Mouse (Mus musculus) CH12.LX (cell line): ENCODE results near the gene Zfp771. TPM values are rescaled to one million over a fixed set of nuclear protein-coding genes. Genes with fewer than 3 reads are reported as not detected.

Experiments used
- DNase-seq: peaks from one replicate; pipeline ENCODE4 v3.0.0-alpha.2; 2013; ENCODE audit errors: extremely low read depth
- H3K27ac ChIP-seq: 2 replicates; pipeline ENCODE4 v1.5.1; 2012; ENCODE audit warnings: low read depth, mild to moderate bottlenecking, control low read depth, moderate library complexity; ENCODE audit not compliant: insufficient read depth
- H3K27me3 ChIP-seq: replicated peaks from 2 replicates; pipeline ENCODE3; 2012; ENCODE audit warnings: inconsistent platforms
- H3K36me3 ChIP-seq, 2 experiments: replicated peaks in 1 of 2; 2 replicates each; pipeline versions ENCODE3 to v1.6.1; 2012; ENCODE audit warnings: inconsistent platforms in 1 of 2, low read length in 1 of 2, mild to moderate bottlenecking in 1 of 2, mixed read lengths in 1 of 2, moderate library complexity in 1 of 2; ENCODE audit not compliant: control insufficient read depth in 1 of 2, insufficient read depth in 1 of 2
- H3K4me1 ChIP-seq, 2 experiments: 2 replicates each; pipeline ENCODE4 v1.6.1; 2012; ENCODE audit warnings: inconsistent platforms in 1 of 2, moderate library complexity in 1 of 2; ENCODE audit not compliant: insufficient read depth in 2 of 2, control insufficient read depth in 1 of 2
- H3K4me2 ChIP-seq: 2 replicates; pipeline ENCODE4 v1.6.1; 2012; ENCODE audit warnings: low read depth, mild to moderate bottlenecking, control low read depth; ENCODE audit not compliant: poor library complexity, insufficient read depth, severe bottlenecking
- H3K4me3 ChIP-seq, 3 experiments: fragments of 150-350 bp in 1 of 3; sonication (generic) in 1 of 3; replicated peaks in 1 of 3; 2 replicates each; pipeline versions ENCODE3 to v1.5.1; 2011 to 2012; ENCODE audit warnings: low read depth in 2 of 3, low read length in 2 of 3, mild to moderate bottlenecking in 2 of 3, moderate library complexity in 2 of 3, control low read depth in 1 of 3, improper control_type of control experiment in 1 of 3, inconsistent platforms in 1 of 3, mixed read lengths in 1 of 3; ENCODE audit not compliant: poor library complexity in 1 of 3
- H3K79me2 ChIP-seq: replicated peaks from 2 replicates; pipeline ENCODE4 v1.6.1; 2012; ENCODE audit warnings: mild to moderate bottlenecking, moderate library complexity; ENCODE audit not compliant: control insufficient read depth, poor library complexity, insufficient read depth, severe bottlenecking; ENCODE audit errors: extremely low read depth
- H3K9ac ChIP-seq: 2 replicates; pipeline ENCODE4 v1.6.1; 2012; ENCODE audit warnings: low read depth, mild to moderate bottlenecking, control low read depth, moderate library complexity; ENCODE audit not compliant: insufficient read depth
- H3K9me3 ChIP-seq: replicated peaks from 2 replicates; pipeline ENCODE3; 2012; ENCODE audit warnings: low read length, inconsistent platforms, mixed read lengths
- BHLHE40 ChIP-seq: IDR thresholded peaks from 2 replicates; pipeline ENCODE4 v1.6.1; 2011; ENCODE audit warnings: mild to moderate bottlenecking, low read depth, low read length, improper control_type of control experiment
- CHD2 ChIP-seq: IDR thresholded peaks from 2 replicates; pipeline ENCODE4 v1.6.1; 2011; ENCODE audit warnings: low read length, improper control_type of control experiment
- ELF1 ChIP-seq: IDR thresholded peaks from 2 replicates; pipeline ENCODE4 v1.6.1; 2014; ENCODE audit warnings: low read depth, mild to moderate bottlenecking, inconsistent platforms, low read length, improper control_type of control experiment
- EP300 ChIP-seq: IDR thresholded peaks from 2 replicates; pipeline ENCODE4 v1.6.1; 2011; ENCODE audit warnings: low read length, improper control_type of control experiment
- ETS1 ChIP-seq: conservative IDR thresholded peaks from 2 replicates; pipeline ENCODE4 v1.6.1; 2012; ENCODE audit warnings: low read depth, mild to moderate bottlenecking, inconsistent platforms, low read length, improper control_type of control experiment, moderate library complexity
- GABPA ChIP-seq: IDR thresholded peaks from 2 replicates; pipeline ENCODE4 v1.6.1; 2012; ENCODE audit warnings: low read depth, low read length, improper control_type of control experiment, inconsistent platforms; ENCODE audit not compliant: insufficient replicate concordance
- HCFC1 ChIP-seq: IDR thresholded peaks from 2 replicates; pipeline ENCODE4 v1.6.1; 2012; ENCODE audit warnings: low read depth, mild to moderate bottlenecking, inconsistent platforms, low read length, improper control_type of control experiment
- IRF4 ChIP-seq: IDR thresholded peaks from 2 replicates; pipeline ENCODE4 v1.6.1; 2014; ENCODE audit warnings: low read depth, mild to moderate bottlenecking, inconsistent platforms, low read length, improper control_type of control experiment
- JUN ChIP-seq: IDR thresholded peaks from 2 replicates; pipeline ENCODE4 v1.6.1; 2011; ENCODE audit warnings: low read depth, mild to moderate bottlenecking, low read length, improper control_type of control experiment, moderate library complexity; ENCODE audit not compliant: insufficient read depth
- JUND ChIP-seq: conservative IDR thresholded peaks from 2 replicates; pipeline ENCODE4 v1.6.1; 2011; ENCODE audit warnings: low read depth, low read length, improper control_type of control experiment
- KAT2A ChIP-seq: IDR thresholded peaks from 2 replicates; pipeline ENCODE4 v1.6.1; 2012; ENCODE audit warnings: low read length, improper control_type of control experiment, inconsistent platforms; ENCODE audit not compliant: insufficient replicate concordance
- MAFK ChIP-seq: IDR thresholded peaks from 2 replicates; pipeline ENCODE4 v1.6.1; 2011; ENCODE audit warnings: low read length, improper control_type of control experiment; ENCODE audit not compliant: insufficient replicate concordance
- MAX ChIP-seq: IDR thresholded peaks from 2 replicates; pipeline ENCODE4 v1.6.1; 2011; ENCODE audit warnings: low read length, improper control_type of control experiment
- MAZ ChIP-seq: IDR thresholded peaks from 2 replicates; pipeline ENCODE4 v1.6.1; 2012; ENCODE audit warnings: low read depth, mild to moderate bottlenecking, inconsistent platforms, low read length, improper control_type of control experiment, moderate library complexity
- MEF2A ChIP-seq: IDR thresholded peaks from 2 replicates; pipeline ENCODE4 v1.6.1; 2014; ENCODE audit warnings: low read depth, mild to moderate bottlenecking, inconsistent platforms, low read length, improper control_type of control experiment, borderline replicate concordance
- MXI1 ChIP-seq: IDR thresholded peaks from 2 replicates; pipeline ENCODE4 v1.6.1; 2011; ENCODE audit warnings: mild to moderate bottlenecking, low read depth, low read length, improper control_type of control experiment
- MYC ChIP-seq: IDR thresholded peaks from 2 replicates; pipeline ENCODE4 v1.6.1; 2011; ENCODE audit warnings: low read depth, mild to moderate bottlenecking, improper control_type of control experiment, low read length
- NELFE ChIP-seq: IDR thresholded peaks from 2 replicates; pipeline ENCODE4 v1.6.1; 2011; ENCODE audit warnings: low read depth, low read length, improper control_type of control experiment
- NRF1 ChIP-seq: IDR thresholded peaks from 2 replicates; pipeline ENCODE4 v1.6.1; 2014; ENCODE audit warnings: low read depth, mild to moderate bottlenecking, inconsistent platforms, low read length, improper control_type of control experiment, moderate library complexity
- PAX5 ChIP-seq: IDR thresholded peaks from 2 replicates; pipeline ENCODE4 v1.6.1; 2012; ENCODE audit warnings: low read length, inconsistent platforms, mixed read lengths
- RCOR1 ChIP-seq: conservative IDR thresholded peaks from 2 replicates; pipeline ENCODE4 v1.6.1; 2012; ENCODE audit warnings: low read depth, mild to moderate bottlenecking, inconsistent platforms, low read length, improper control_type of control experiment
- SIN3A ChIP-seq: IDR thresholded peaks from 2 replicates; pipeline ENCODE4 v1.6.1; 2012; ENCODE audit warnings: low read length, improper control_type of control experiment, inconsistent platforms
- TBP ChIP-seq: conservative IDR thresholded peaks from 2 replicates; pipeline ENCODE4 v1.6.1; 2011; ENCODE audit warnings: low read depth, low read length, improper control_type of control experiment
- TCF12 ChIP-seq: IDR thresholded peaks from 2 replicates; pipeline ENCODE4 v1.6.1; 2014; ENCODE audit warnings: low read depth, mild to moderate bottlenecking, inconsistent platforms, low read length, improper control_type of control experiment
- USF1 ChIP-seq: IDR thresholded peaks from 2 replicates; pipeline ENCODE4 v1.6.1; 2014; ENCODE audit warnings: low read depth, mild to moderate bottlenecking, inconsistent platforms, low read length, improper control_type of control experiment
- USF2 ChIP-seq: conservative IDR thresholded peaks from 2 replicates; pipeline ENCODE4 v1.6.1; 2011; ENCODE audit warnings: low read depth, low read length, improper control_type of control experiment
- ZC3H11A ChIP-seq: IDR thresholded peaks from 2 replicates; pipeline ENCODE4 v1.6.1; 2012; ENCODE audit warnings: low read depth, mild to moderate bottlenecking, inconsistent platforms, low read length, improper control_type of control experiment
- ZKSCAN1 ChIP-seq: IDR thresholded peaks from 2 replicates; pipeline ENCODE4 v1.6.1; 2012; ENCODE audit warnings: low read depth, inconsistent platforms, low read length, improper control_type of control experiment, borderline replicate concordance
- ZMIZ1 ChIP-seq: IDR thresholded peaks from 2 replicates; pipeline ENCODE4 v1.6.1; 2012; ENCODE audit warnings: low read depth, mild to moderate bottlenecking, inconsistent platforms, low read length, improper control_type of control experiment
- ZNF384 ChIP-seq: IDR thresholded peaks from 2 replicates; pipeline ENCODE4 v1.6.1; 2012; ENCODE audit warnings: low read depth, low read length, improper control_type of control experiment, inconsistent platforms
- dilution Hi-C: fragments of 300-500 bp; cut with MboI; formaldehyde crosslinking; loops from 2 replicates; pipeline ENCODE4 v1.14.3; 2020; ENCODE audit warnings: low sequenced_read_pairs; ENCODE audit not compliant: extremely low pct_unique_long_range_greater_than_20kb, extremely low pct_ligation_motif_present
- in situ Hi-C: fragments of 300-500 bp; cut with MboI; formaldehyde crosslinking; loops from 3 replicates; pipeline ENCODE4 v1.14.3; 2019; ENCODE audit warnings: low sequenced_read_pairs, low pct_ligation_motif_present, low pct_unique_long_range_greater_than_20kb, mixed read lengths
- polyA plus RNA-seq: library from polyadenylated mRNA; unstranded; fragments of >175 nt; gene quantifications from 2 replicates; pipeline ENCODE4 v1.2.1, GENCODE M21; 2012; ENCODE audit warnings: low read depth; ENCODE audit not compliant: insufficient read length
- total RNA-seq, 2 experiments: library from RNA; depleted of rRNA; stranded (reverse); fragments of 300-350 nt in 1 of 2; fragments of >200 nt in 1 of 2; gene quantifications; 2 replicates each; pipeline ENCODE4 v1.2.3; 2012 to 2014

The Zfp771 gene
- total and polyA plus RNA-seq, 3 experiments = 26.5 to 35.5 (median 27.0) TPM

DNA sequence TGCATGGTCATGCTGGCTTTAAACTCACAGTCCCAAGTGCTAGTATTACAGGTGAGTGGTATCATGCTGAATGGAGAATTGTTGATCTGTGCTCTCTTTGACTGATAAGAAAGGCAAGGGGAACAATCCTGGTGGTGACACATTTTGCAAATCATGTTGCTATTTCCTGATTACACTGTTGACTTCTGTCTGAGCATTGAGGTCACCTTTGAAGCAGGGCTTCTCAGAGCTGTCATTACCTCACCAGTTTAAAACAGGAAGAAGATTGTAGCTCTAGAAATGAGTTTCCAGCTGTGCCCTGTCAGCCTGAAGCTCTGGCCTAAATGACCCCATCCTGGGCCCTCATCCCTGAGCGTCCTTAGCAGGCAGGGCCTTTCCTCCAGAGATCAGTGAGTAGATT, 43.9 kb downstream of the Zfp771 start (continued):
- TF ChIP-seq MXI1 (peak; percentile 65), GABPA (no peak), KAT2A (no peak), USF1 (no peak), MAFK (0 out of 2 replicates have a peak, but pooled peaks have one; percentile 52), HCFC1 (peak; percentile 11; the same call in 1 of the 2 replicates), EP300 (peak; percentile 88), JUN (peak; percentile 91), ZKSCAN1 (no peak), MEF2A (peak; percentile 81), ZC3H11A (no peak), PAX5 (no peak), CHD2 (peak; percentile 66), IRF4 (peak; percentile 95)
- TF ChIP-seq, all 38 proteins: peak for 21

DNA sequence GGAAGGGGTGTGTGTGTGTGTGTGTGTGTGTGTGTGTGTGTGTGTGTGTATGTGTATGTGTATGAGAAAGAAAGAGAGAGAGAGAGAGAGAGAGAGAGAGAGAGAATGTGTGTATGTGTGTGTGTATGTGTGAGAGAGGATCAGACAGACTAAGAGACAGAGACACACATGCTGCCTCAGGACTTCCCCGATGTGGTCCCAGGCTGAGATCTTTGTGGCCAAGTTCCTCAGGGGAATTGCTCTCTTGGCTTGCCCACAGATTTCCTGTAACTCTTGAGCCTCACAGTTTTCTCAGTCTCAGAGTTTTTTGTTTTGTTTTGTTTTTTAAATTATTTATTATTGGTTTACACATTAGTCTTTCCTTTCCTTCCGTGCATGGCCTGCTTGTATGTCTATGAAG, 45.2 kb downstream of the Zfp771 start:
- Histone ChIP-seq H3K27me3 (no peaks in the 10 kb centered on the region), H3K9ac (peak overlapping the region; percentile 64), H3K36me3 (peaks cover 0 to 8% of the 10 kb centered on the region in 2 experiments), H3K4me1 (peaks cover 22 to 84% of the 10 kb centered on the region in 2 experiments), H3K4me3 (peak overlapping the region in 2 of 3 experiments; percentile 1 to 29), H3K27ac (peak overlapping the region; percentile 99), H3K4me2 (peak overlapping the region; percentile 72), H3K9me3 (no peaks in the 10 kb centered on the region), H3K79me2 (0 out of 2 replicates have a peak, but pooled peaks cover under 1% of the 10 kb centered on the region)
- dilution Hi-C loops = no loop called here
- in situ Hi-C loops = no loop called here
- DNase-seq = peak; percentile 83
- TF ChIP-seq ZKSCAN1 = no peak
- peak; percentile 65 for TF ChIP-seq MXI1
- TF ChIP-seq HCFC1 = no peak
- TF ChIP-seq USF2 = no peak
- TF ChIP-seq MAX = peak; percentile 79
- peak; percentile 48; the same call in 1 of the 2 replicates for TF ChIP-seq ELF1
- peak; percentile 77 for TF ChIP-seq MYC
- peak; percentile 87 for TF ChIP-seq IRF4
- TF ChIP-seq ZNF384 = peak; percentile 35; the same call in 1 of the 2 replicates
- no peak for TF ChIP-seq GABPA
- TF ChIP-seq ZC3H11A = no peak
- peak; percentile 72 for TF ChIP-seq SIN3A
- 0 out of 2 replicates have a peak, but pooled peaks have one; percentile 64 for TF ChIP-seq MAFK
- TF ChIP-seq JUND = peak; percentile 64; the same call in 1 of the 2 replicates
- TF ChIP-seq ZMIZ1 = 0 out of 2 replicates have a peak, but pooled peaks have one; percentile 19
- 0 out of 2 replicates have a peak, but pooled peaks have one; percentile 15 for TF ChIP-seq JUN
- peak; percentile 80 for TF ChIP-seq TCF12
- peak; percentile 83 for TF ChIP-seq ETS1
- peak; percentile 15; the same call in 1 of the 2 replicates for TF ChIP-seq MAZ
- peak; percentile 92 for TF ChIP-seq EP300
- TF ChIP-seq BHLHE40 = peak; percentile 60
- 0 out of 2 replicates have a peak, but pooled peaks have one; percentile 26 for TF ChIP-seq NELFE
- TF ChIP-seq KAT2A = 0 out of 2 replicates have a peak, but pooled peaks have one; percentile 40
- peak; percentile 63; the same call in 1 of the 2 replicates for TF ChIP-seq CHD2
- TF ChIP-seq RCOR1 = no peak; the same call in 1 of the 2 replicates
- TF ChIP-seq NRF1 = no peak
- peak; percentile 75 for TF ChIP-seq MEF2A
- TF ChIP-seq TBP = peak; percentile 67
